Mouse (Mus musculus): ENCODE results near the gene Gm43064.

Gene Gm43064

GRCm38 (mm10) chr3:103852565-103853299, 43.4 kb downstream of the Gm43064 start:
- peak; percentile 77 for DNase-seq (ENCODE audit: inconsistent ontology term)

GRCm38 (mm10) chr3:103853804-103854203, 44.4 kb downstream of the Gm43064 start:
- DNase-seq (ENCODE audit: inconsistent ontology term), result no peak

- no peak for DNase-seq (ENCODE audit: inconsistent ontology term)
Measured at GRCm38 (mm10) chr3:103857036-103857805, 47.8 kb downstream of the Gm43064 start.

GRCm38 (mm10) chr3:103857977-103858563, 48.7 kb downstream of the Gm43064 start:
- no peak for DNase-seq (ENCODE audit: inconsistent ontology term)

GRCm38 (mm10) chr3:103858881-103859801, 49.8 kb downstream of the Gm43064 start, which contains the start of gene Ptpn22:
Gene Ptpn22, plus strand, starts transcription at chr3:103859795.
- DNase-seq (ENCODE audit: inconsistent ontology term), result no peak

GRCm38 (mm10) chr3:103859851-103860391, 50.5 kb downstream of the Gm43064 start:
- peak; percentile 86 for DNase-seq (ENCODE audit: inconsistent ontology term)

GRCm38 (mm10) chr3:103862721-103863220, 53.4 kb downstream of the Gm43064 start:
- no peak for DNase-seq (ENCODE audit: inconsistent ontology term)

- DNase-seq (ENCODE audit: inconsistent ontology term), result no peak
Measured at GRCm38 (mm10) chr3:103864200-103864599, 54.8 kb downstream of the Gm43064 start.

GRCm38 (mm10) chr3:103867424-103867971, 58.1 kb downstream of the Gm43064 start:
- no peak for DNase-seq (ENCODE audit: inconsistent ontology term)

- no peak for DNase-seq (ENCODE audit: inconsistent ontology term)
Measured at GRCm38 (mm10) chr3:103868008-103868407, 58.6 kb downstream of the Gm43064 start.

- no peak for DNase-seq (ENCODE audit: inconsistent ontology term)
Measured at GRCm38 (mm10) chr3:103872663-103873098, 63.3 kb downstream of the Gm43064 start.

GRCm38 (mm10) chr3:103874329-103874728, 65.0 kb downstream of the Gm43064 start:
- DNase-seq (ENCODE audit: inconsistent ontology term), result no peak

GRCm38 (mm10) chr3:103885946-103886345, 76.6 kb downstream of the Gm43064 start:
- no peak for DNase-seq (ENCODE audit: inconsistent ontology term)

- peak; percentile 68 for DNase-seq (ENCODE audit: inconsistent ontology term)
Measured at GRCm38 (mm10) chr3:103887581-103887980, 78.2 kb downstream of the Gm43064 start.
